Mouse (Mus musculus) lung, embryonic 15.5 days (tissue): ENCODE data around the gene Zfp319. TPM values are rescaled to one million over a fixed set of nuclear protein-coding genes. Genes with fewer than 3 reads are reported as not detected.

Source experiments
- ATAC-seq: fragments of 200-750 bp; cut with Nextera tagmentation; 2 replicates; pipeline ENCODE4 v1.8.0; 2017; ENCODE audit warnings: moderate number of reproducible peaks, borderline replicate concordance; ENCODE audit not compliant: low FRiP score, low TSS enrichment; ENCODE audit errors: extremely low read depth
- H3K27ac ChIP-seq: fragments of 300-500 bp; sonication (generic); 2 replicates; pipeline ENCODE4 v1.5.1; 2015; ENCODE audit warnings: moderate library complexity, mild to moderate bottlenecking, inconsistent platforms
- H3K27me3 ChIP-seq: fragments of 300-500 bp; sonication (generic); 2 replicates; pipeline ENCODE4 v1.6.1; 2015; ENCODE audit warnings: inconsistent platforms
- H3K36me3 ChIP-seq: fragments of 300-500 bp; sonication (generic); 2 replicates; pipeline ENCODE4 v1.6.1; 2015; ENCODE audit warnings: inconsistent platforms
- H3K4me1 ChIP-seq: fragments of 300-500 bp; sonication (generic); 2 replicates; pipeline ENCODE4 v1.6.1; 2015; ENCODE audit warnings: inconsistent platforms
- H3K4me2 ChIP-seq: fragments of 300-500 bp; sonication (generic); 2 replicates; pipeline ENCODE4 v1.6.1; 2015; ENCODE audit warnings: inconsistent platforms, mild to moderate bottlenecking, moderate library complexity
- H3K4me3 ChIP-seq: fragments of 300-500 bp; sonication (generic); 2 replicates; pipeline ENCODE4 v1.5.1; 2015; ENCODE audit warnings: mild to moderate bottlenecking, inconsistent platforms
- H3K9ac ChIP-seq: fragments of 300-500 bp; sonication (generic); 2 replicates; pipeline ENCODE4 v1.6.1; 2015; ENCODE audit warnings: inconsistent platforms
- H3K9me3 ChIP-seq: fragments of 300-500 bp; sonication (generic); 2 replicates; pipeline ENCODE4 v1.6.1; 2016; ENCODE audit warnings: inconsistent platforms
- WGBS: fragments of 180-500 bp; shearing (Covaris S2); methylation state at CpG from one replicate; pipeline ENCODE4 v1.1.7; 2015; 5-methylcytosine and 5-hydroxymethylcytosine counted together
- polyA plus RNA-seq: library from polyadenylated mRNA; unstranded; fragments of >200 nt; fragmentation: Nextera tagmentation; extraction: Ambion mirVana; gene quantifications from 2 replicates; pipeline ENCODE4 v1.2.1, GENCODE M21; 2015

Zfp319 gene
- polyA plus RNA-seq, 1 experiment from 2014 or later, result 9.4 TPM

DNA sequence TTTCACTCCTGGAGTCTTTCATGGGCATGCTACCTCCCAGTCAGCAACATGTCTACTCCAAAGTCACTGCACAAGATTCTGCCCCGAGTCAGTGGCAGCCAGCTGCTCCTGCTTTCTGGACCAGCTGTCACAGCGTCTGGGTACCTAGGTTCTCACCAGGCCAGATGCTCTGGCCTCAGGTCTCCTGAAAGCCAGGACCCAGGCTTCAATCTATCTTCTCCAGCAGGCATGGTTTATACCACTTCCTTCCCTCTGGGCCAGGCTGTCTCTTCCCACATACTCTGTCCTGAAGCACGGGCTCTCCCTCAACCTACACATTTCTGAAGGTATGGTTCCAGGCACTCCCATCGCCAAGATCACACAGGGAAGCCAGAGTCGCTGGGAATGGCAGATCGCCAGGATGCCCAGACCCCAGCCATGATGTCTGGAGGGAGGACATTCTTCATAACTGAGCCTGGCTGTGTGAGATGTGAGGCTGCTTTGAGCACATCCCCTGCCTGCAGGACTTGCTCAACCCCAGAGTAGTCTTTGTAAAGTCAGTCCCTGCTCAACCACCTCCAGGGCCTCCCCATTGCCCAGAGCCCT, 42.6 kb downstream of the Zfp319 start:
- Histone ChIP-seq H3K9me3 (no peaks in the 10 kb centered on the region), H3K27me3 (no peaks in the 10 kb centered on the region), H3K4me2 (no peak overlapping the region), H3K27ac (no peak overlapping the region), H3K4me3 (no peak overlapping the region), H3K36me3 (no peaks in the 10 kb centered on the region), H3K4me1 (peaks cover 11% of the 10 kb centered on the region; the same call in 1 of the 2 replicates), H3K9ac (no peak overlapping the region)
- ATAC-seq, result no peak; the same call in 1 of the 2 replicates
- WGBS, result 52% methylated on average over 6 of the region's 6 CpGs

DNA sequence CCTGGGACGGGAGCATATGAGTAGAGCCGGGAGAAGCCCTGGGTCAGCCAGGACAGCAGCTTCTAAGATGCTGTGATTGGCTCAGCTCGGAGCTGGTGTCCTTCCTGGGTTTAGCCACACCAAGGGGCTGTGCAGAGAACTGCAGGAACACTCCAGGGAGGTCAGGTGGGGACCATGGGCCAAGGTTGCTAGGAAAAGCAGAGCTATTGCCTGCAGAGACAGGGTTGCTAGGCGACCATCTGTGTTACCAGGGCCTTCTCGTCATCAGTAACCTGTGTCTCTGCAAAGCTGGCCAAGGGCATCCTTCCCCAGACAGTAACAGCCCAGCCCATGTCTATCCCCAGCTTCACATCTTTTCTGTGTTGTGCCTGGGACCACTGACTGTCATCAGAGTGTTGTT, 50.3 kb downstream of the Zfp319 start:
- Histone ChIP-seq H3K4me3 (no peak overlapping the region), H3K4me1 (no peaks in the 10 kb centered on the region), H3K4me2 (no peak overlapping the region), H3K27me3 (no peaks in the 10 kb centered on the region), H3K27ac (no peak overlapping the region), H3K9me3 (no peaks in the 10 kb centered on the region), H3K36me3 (no peaks in the 10 kb centered on the region), H3K9ac (no peak overlapping the region)
- no peak for ATAC-seq
- whole genome bisulfite sequencing, result 49% methylated on average over 5 of the region's 5 CpGs

Other genes starting within 250 kb of the Zfp319 start
- 22.7 and 27.0 TPM in 2 replicates for gene Kifc3, start 129.1 kb downstream of the Zfp319 start, polyA plus RNA-seq
- 0.25 and 0.99 TPM in 2 replicates for gene Cngb1, start 25.4 kb downstream of the Zfp319 start, polyA plus RNA-seq
- gene Tepp, start 21.4 kb downstream of the Zfp319 start, polyA plus RNA-seq, result 0.63 and 0.64 TPM in 2 replicates
- gene Usb1, start 334 bp upstream of the Zfp319 start, polyA plus RNA-seq, result 39.6 and 40.4 TPM in 2 replicates
- 18.1 and 20.4 TPM in 2 replicates for gene Mmp15, start 20.3 kb upstream of the Zfp319 start, polyA plus RNA-seq
- 143 and 150 TPM in 2 replicates for gene Cfap20, start 102.9 kb upstream of the Zfp319 start, polyA plus RNA-seq
- gene Csnk2a2, start 158.1 kb upstream of the Zfp319 start, polyA plus RNA-seq, result 9.6 and 11.3 TPM in 2 replicates
- 2.7 and 3.0 TPM in 2 replicates for gene Ccdc113, start 202.1 kb upstream of the Zfp319 start, polyA plus RNA-seq
- not detected in 2 replicates for gene Prss54, start 244.4 kb upstream of the Zfp319 start, polyA plus RNA-seq